Mouse (Mus musculus) kidney, adult 2 months (tissue): ENCODE measurements at regions not wholly inside any gene's neighbourhood (a gene's known extent, or its start where the extent isn't known, plus 50 kb on each side); places are given as distances from the start of the nearest gene placed in this dataset.
"Not testable (repeated sequence)": the region's sequence is repeated elsewhere in the genome, so short reads cannot be mapped to it uniquely, and the experiment has no call there.

Experiments used
- CTCF ChIP-seq: fragments of 200-500 bp; conservative IDR thresholded peaks from 2 replicates; pipeline ENCODE4 v1.5.1; 2011; ENCODE audit warnings: low read depth, mild to moderate bottlenecking, control low read depth, low read length, moderate library complexity, mixed read lengths; ENCODE audit not compliant: insufficient read depth, insufficient read length
- POLR2A ChIP-seq: fragments of 200-500 bp; IDR thresholded peaks from one replicate; pipeline ENCODE4 v1.6.1; 2011; ENCODE audit warnings: low read depth, low read length, control low read depth

DNA sequence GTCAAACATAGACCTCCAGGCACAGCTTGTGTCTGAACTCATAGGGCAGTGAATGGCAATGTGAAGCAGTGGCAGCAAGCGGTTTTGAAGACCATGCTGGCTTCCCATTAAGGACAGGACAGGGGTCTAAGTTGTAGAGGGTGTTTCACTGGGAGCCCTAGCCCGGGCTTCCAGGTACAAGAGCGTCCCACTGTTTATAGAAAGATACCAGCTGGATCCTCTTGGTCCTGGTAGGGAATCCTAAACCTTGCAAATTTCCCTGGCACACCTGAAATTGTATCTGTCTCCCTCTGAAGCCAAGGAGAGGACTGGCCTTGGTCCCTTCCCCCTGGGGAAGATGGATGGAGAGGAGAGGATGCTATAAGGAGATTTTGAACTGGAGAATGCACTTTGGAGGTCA is 111.9 kb upstream of the Ywhaq start:
- TF ChIP-seq CTCF, POLR2A: not testable (repeated sequence)
